Mouse (Mus musculus) left cerebral cortex, postnatal 4 days (tissue): ENCODE results near the gene Cers2. TPM values are rescaled to one million over a fixed set of nuclear protein-coding genes. Genes with fewer than 3 reads are reported as not detected.
"Not testable (repeated sequence)": the region's sequence is repeated elsewhere in the genome, so short reads cannot be mapped to it uniquely, and the experiment has no call there.

Experiments
- DNase-seq: peaks from one replicate; pipeline ENCODE4 v3.0.0-alpha.2; 2022
- intact Hi-C: fragments of 180-260 bp; cut with DNase I; formaldehyde crosslinking; loops from one replicate; pipeline ENCODE4 v1.15.1; 2025
- total RNA-seq, 2 experiments: library from RNA; stranded (reverse); gene quantifications; 2 replicates each; pipeline ENCODE4 v1.2.3; 2021

Gene Cers2
- total RNA-seq, 2 experiments from 2014 or later: 53.4 to 54.4 TPM

DNA sequence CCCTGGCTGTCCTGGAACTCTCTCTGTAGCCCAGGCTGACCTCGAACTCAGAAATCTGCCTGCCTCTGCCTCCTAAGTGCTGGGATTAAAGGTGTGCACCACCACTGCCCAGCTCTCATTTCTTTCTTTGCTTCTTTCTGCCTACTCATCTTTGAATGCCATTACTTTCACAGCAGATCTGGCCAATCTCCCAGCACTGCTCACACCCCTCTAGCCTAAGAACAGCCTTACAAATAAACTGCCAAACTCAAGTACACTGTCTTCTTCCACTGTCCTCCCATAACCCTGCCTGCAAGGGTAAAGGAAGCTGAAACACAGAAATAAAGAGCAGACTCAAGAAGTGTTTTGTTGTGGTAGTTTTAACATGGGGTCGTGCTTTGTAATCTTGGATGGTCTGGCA is 43.2 kb downstream of the Cers2 start:
- DNase-seq: no peak
- intact Hi-C loops: loop anchor here (5.0 kb wide), 1 partner anchor 75 kb away; the partner anchor contains the start of gene Arnt

DNA sequence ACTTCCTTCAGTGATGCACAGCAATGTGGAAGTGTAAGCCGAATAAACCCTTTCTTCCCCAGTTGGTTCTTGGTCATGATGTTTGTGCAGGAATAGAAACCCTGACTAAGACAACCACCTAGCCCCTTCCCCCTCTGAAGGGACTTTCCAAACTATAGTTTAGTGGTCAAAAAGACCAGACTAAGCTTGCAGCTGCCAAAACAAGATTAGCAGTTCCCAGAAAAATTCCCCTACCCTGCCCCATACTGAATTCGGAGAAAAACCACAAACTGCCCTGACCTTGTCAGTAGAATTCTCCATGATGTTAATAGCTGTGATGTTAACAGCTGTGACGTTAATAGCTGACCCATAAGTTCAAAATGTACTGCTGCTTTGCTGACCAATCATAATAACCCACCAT is 45.7 kb downstream of the Cers2 start:
- DNase-seq, intact Hi-C loops: not testable (repeated sequence)

DNA sequence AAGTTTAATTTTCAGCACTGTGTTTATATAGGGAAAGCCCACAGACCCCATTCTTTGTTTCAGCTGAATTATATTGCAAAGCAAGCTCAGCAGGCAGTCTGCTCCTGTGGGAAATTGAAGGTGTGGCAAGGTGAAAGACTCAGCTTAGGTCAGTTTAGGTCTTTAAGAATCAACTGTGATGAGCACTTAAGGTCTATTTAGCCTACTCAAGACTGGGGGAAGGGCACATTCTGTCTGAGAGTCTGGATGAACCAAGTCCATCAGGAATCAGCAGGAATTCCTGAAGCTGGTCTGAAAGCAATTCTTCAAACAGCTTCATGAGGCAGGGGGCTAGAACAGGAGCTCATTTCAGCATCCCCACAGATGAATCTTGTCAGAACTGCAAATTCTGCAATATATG is 55.5 kb downstream of the Cers2 start:
- intact Hi-C loops: no loop called here
- DNase-seq: no peak

Other genes with a start within 250 kb of the Cers2 start
- 10 to 100 TPM; 20.1 to 25.3 TPM for gene Pip5k1a, start 207.9 kb upstream of the Cers2 start, total RNA-seq
- gene Vps72, start 203.8 kb upstream of the Cers2 start, total RNA-seq: 10 to 100 TPM; 77.2 to 78.4 TPM
- gene Tmod4, start 190.3 kb upstream of the Cers2 start, total RNA-seq: 1 to 10 TPM in 1 of 2 experiments, under 1 TPM in 1; 0.87 to 1.0 TPM
- 10 to 100 TPM; 39.9 to 43.2 TPM for gene Scnm1, start 180.8 kb upstream of the Cers2 start, total RNA-seq
- 10 to 100 TPM; 19.8 to 23.0 TPM for gene Lysmd1, start 180.7 kb upstream of the Cers2 start, total RNA-seq
- under 1 TPM; 0.74 to 0.92 TPM for gene Tnfaip8l2, start 172.4 kb upstream of the Cers2 start, total RNA-seq
- gene Sema6c, start 154.3 kb upstream of the Cers2 start, total RNA-seq: 100 to 1,000 TPM; 141 to 155 TPM
- gene Gabpb2, start 96.9 kb upstream of the Cers2 start, total RNA-seq: 1 to 10 TPM; 9.0 TPM
- 10 to 100 TPM; 62.1 to 62.4 TPM for gene Cdc42se1, start 86.1 kb upstream of the Cers2 start, total RNA-seq
- 100 to 1,000 TPM; 668 to 674 TPM for gene Mllt11, start 82.6 kb upstream of the Cers2 start, total RNA-seq
- not detected for gene Gm128, start 73.2 kb upstream of the Cers2 start, total RNA-seq
- under 1 TPM; 0.36 to 0.74 TPM for gene Bnipl, start 63.6 kb upstream of the Cers2 start, total RNA-seq
- 10 to 100 TPM; 29.7 to 32.6 TPM for gene Mindy1, start 33.4 kb upstream of the Cers2 start, total RNA-seq
- 10 to 100 TPM; 63.9 to 69.3 TPM for gene Prune1, start 32.7 kb upstream of the Cers2 start, total RNA-seq
- 1 to 10 TPM; 1.0 to 1.2 TPM for gene Anxa9, start 7.6 kb upstream of the Cers2 start, total RNA-seq
- 10 to 100 TPM; 60.0 to 64.4 TPM for gene Setdb1, start 42.4 kb downstream of the Cers2 start, total RNA-seq
- gene 4930558C23Rik, start 88.0 kb downstream of the Cers2 start, total RNA-seq: not detected
- 10 to 100 TPM; 40.4 to 46.1 TPM for gene Arnt, start 119.6 kb downstream of the Cers2 start, total RNA-seq
- 1 to 10 TPM; 7.1 to 7.2 TPM for gene Ctsk, start 184.5 kb downstream of the Cers2 start, total RNA-seq
- 1 to 10 TPM; 8.3 to 8.6 TPM for gene Ctss, start 212.0 kb downstream of the Cers2 start, total RNA-seq
- not detected for gene Hormad1, start 244.9 kb downstream of the Cers2 start, total RNA-seq